Mouse (Mus musculus) stomach, postnatal 0 days (tissue): ENCODE measurements at regions not wholly inside any gene's neighbourhood (a gene's known extent, or its start where the extent isn't known, plus 50 kb on each side); places are given as distances from the start of the nearest gene placed in this dataset.

ENCODE experiments used
- ATAC-seq: fragments of 200-750 bp; cut with Nextera tagmentation; 2 replicates; pipeline ENCODE4 v1.8.0; 2017; ENCODE audit not compliant: low FRiP score, low TSS enrichment
- DNase-seq: peaks from one replicate; pipeline ENCODE4 v3.0.0-alpha.2; 2016; ENCODE audit warnings: low spot score
- H3K27ac ChIP-seq: fragments of 300-500 bp; sonication (generic); replicated peaks from 2 replicates; pipeline ENCODE4 v1.5.1; 2014; ENCODE audit warnings: mild to moderate bottlenecking, control low read depth
- H3K27me3 ChIP-seq: fragments of 300-500 bp; sonication (generic); 2 replicates; pipeline ENCODE4 v1.6.1; 2014; ENCODE audit warnings: low read length; ENCODE audit not compliant: control insufficient read depth, insufficient read depth
- H3K36me3 ChIP-seq: fragments of 300-500 bp; sonication (generic); 2 replicates; pipeline ENCODE4 v1.6.1; 2014; ENCODE audit warnings: low read length, mixed read lengths; ENCODE audit not compliant: control insufficient read depth, insufficient read depth
- H3K4me1 ChIP-seq: fragments of 300-500 bp; sonication (generic); replicated peaks from 2 replicates; pipeline ENCODE4 v1.6.1; 2014; ENCODE audit warnings: antibody characterized with exemption; ENCODE audit not compliant: control insufficient read depth, insufficient read depth
- H3K4me2 ChIP-seq: fragments of 300-500 bp; sonication (generic); replicated peaks from 2 replicates; pipeline ENCODE4 v1.6.1; 2014; ENCODE audit warnings: low read depth, mild to moderate bottlenecking, control low read depth, moderate library complexity
- H3K4me3 ChIP-seq: fragments of 300-500 bp; sonication (generic); 2 replicates; pipeline ENCODE4 v1.5.1; 2014; ENCODE audit warnings: low read depth, low read length, control low read depth
- H3K9ac ChIP-seq: fragments of 300-500 bp; sonication (generic); 2 replicates; pipeline ENCODE4 v1.6.1; 2014; ENCODE audit warnings: mild to moderate bottlenecking, low read length, control low read depth, mixed read lengths
- H3K9me3 ChIP-seq: fragments of 300-500 bp; sonication (generic); 2 replicates; pipeline ENCODE4 v1.6.1; 2016; ENCODE audit warnings: low read length; ENCODE audit not compliant: control insufficient read depth
- CTCF ChIP-seq: IDR thresholded peaks from 2 replicates; pipeline ENCODE4 v1.5.1; 2016; ENCODE audit warnings: antibody characterized with exemption, low read depth, mild to moderate bottlenecking, moderate library complexity
- EP300 ChIP-seq: optimal IDR thresholded peaks from 2 replicates; pipeline ENCODE3; 2016; ENCODE audit warnings: antibody characterized with exemption
- WGBS: fragments of 180-500 bp; shearing (Covaris S2); extraction: QIAGEN DNeasy Blood & Tissue Kit; methylation state at CpG from one replicate; pipeline ENCODE4 v1.1.7; 2014; 5-methylcytosine and 5-hydroxymethylcytosine counted together

- Histone ChIP-seq H3K9ac (no peak overlapping the region), H3K27ac (no peak overlapping the region), H3K27me3 (no peaks in the 10 kb centered on the region), H3K9me3 (no peaks in the 10 kb centered on the region), H3K4me1 (no peaks in the 10 kb centered on the region), H3K36me3 (no peaks in the 10 kb centered on the region), H3K4me3 (no peak overlapping the region), H3K4me2 (no peak overlapping the region)
- 78% methylated on average over 10 of the region's 10 CpGs for WGBS
- no peak for ATAC-seq
- no peak for TF ChIP-seq CTCF
- TF ChIP-seq EP300 = no peak
- DNase-seq = no peak
Observed at GRCm38 (mm10) chr10:43634371-43635080, 56.4 kb downstream of the Cd24a start.

DNA sequence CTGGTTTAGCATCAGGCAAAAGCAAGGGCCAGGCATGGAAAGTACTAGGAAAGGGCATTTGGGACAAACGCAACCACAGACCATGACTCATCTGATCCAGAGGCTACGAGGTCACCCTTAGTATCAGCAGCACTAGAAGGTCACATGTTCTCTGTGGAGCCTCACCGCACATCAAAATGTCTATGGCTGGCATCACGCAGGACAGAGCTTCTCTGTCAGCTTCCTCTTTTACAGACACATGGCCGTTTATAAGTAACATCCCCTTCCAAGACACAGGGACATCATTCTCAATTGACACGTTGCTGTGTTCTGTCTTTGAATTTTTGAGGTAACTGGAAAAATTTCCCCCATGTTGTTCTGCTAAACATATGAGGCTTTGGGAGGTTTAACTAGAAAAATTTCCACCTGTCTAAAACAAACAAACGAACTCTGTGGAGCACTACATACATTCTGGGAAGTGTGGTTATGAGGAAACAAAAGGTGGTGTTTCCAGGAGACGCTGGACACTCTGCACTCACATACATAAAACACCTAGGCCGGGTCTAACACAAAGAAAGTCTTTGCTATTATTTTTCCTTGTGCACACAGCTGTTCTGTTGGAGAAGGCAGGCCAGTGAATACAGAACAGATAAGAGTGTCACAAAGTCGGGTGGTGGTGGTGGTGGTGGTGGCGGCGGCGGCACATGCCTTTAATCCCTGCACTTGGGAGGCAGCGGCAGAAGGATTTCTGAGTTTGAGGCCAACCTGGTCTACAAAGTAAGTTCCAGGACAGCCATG, 63.3 kb downstream of the Cd24a start:
- no peaks in the 10 kb centered on the region for H3K4me1 ChIP-seq
- H3K27ac ChIP-seq = no peak overlapping the region
- no peak overlapping the region for H3K9ac ChIP-seq
- no peak overlapping the region for H3K4me3 ChIP-seq
- peak; percentile 81 for ATAC-seq
- 53% methylated on average over 14 of the region's 14 CpGs for WGBS
- H3K36me3 ChIP-seq = no peaks in the 10 kb centered on the region
- H3K27me3 ChIP-seq = no peaks in the 10 kb centered on the region
- H3K9me3 ChIP-seq = no peaks in the 10 kb centered on the region
- DNase-seq = peak; percentile 53
- no peak overlapping the region for H3K4me2 ChIP-seq
- no peak for TF ChIP-seq EP300
- no peak for TF ChIP-seq CTCF

GRCm38 (mm10) chr10:43646326-43646725, 68.2 kb downstream of the Cd24a start:
- no peak for TF ChIP-seq CTCF
- no peak for TF ChIP-seq EP300

DNA sequence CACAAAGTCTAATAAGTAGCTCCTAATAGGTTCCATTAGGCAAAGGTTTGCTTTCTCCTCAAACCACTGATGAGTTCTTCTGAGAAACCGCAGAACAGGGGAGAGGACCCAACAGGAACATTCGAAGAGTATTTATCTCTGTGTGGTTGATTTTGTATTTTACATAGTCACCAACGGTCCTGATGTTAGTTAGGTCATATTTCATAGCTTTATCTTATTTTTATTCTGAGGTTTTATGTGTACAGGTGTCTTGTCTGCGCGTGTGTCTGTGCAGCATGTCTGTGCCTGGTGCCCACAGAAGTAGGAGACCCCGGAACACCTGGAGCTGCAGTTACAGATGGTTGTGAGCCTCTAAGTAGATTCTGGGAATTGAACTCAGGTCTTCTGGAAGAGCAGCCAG, 68.9 kb downstream of the Cd24a start:
- Histone ChIP-seq H3K36me3 (no peaks in the 10 kb centered on the region), H3K9ac (no peak overlapping the region), H3K4me3 (no peak overlapping the region), H3K27ac (no peak overlapping the region), H3K4me2 (no peak overlapping the region), H3K4me1 (no peaks in the 10 kb centered on the region), H3K9me3 (no peaks in the 10 kb centered on the region), H3K27me3 (no peaks in the 10 kb centered on the region)
- DNase-seq (no peak), ATAC-seq (no peak)
- TF ChIP-seq CTCF (no peak), EP300 (no peak)
- WGBS = 87% methylated on average over 6 of the region's 6 CpGs

More at GRCm38 (mm10) chr10:43646326-43646725, 68.2 kb downstream of the Cd24a start:
- H3K36me3 ChIP-seq = no peaks in the 10 kb centered on the region
- no peak overlapping the region for H3K4me3 ChIP-seq
- H3K27ac ChIP-seq = no peak overlapping the region
- no peak for DNase-seq
- 74% methylated on average over 4 of the region's 4 CpGs for WGBS
- H3K9me3 ChIP-seq = no peaks in the 10 kb centered on the region
- H3K4me1 ChIP-seq = no peaks in the 10 kb centered on the region
- H3K4me2 ChIP-seq = no peak overlapping the region
- H3K9ac ChIP-seq = no peak overlapping the region
- ATAC-seq = no peak
- H3K27me3 ChIP-seq = no peaks in the 10 kb centered on the region

- H3K27me3 ChIP-seq = no peaks in the 10 kb centered on the region
- 71% methylated on average over 5 of the region's 5 CpGs for WGBS
Observed at GRCm38 (mm10) chr10:43648186-43648585, 70.1 kb downstream of the Cd24a start.

More at GRCm38 (mm10) chr10:43648186-43648585, 70.1 kb downstream of the Cd24a start:
- no peak overlapping the region for H3K9ac ChIP-seq
- TF ChIP-seq EP300 = no peak
- TF ChIP-seq CTCF = no peak
- H3K27ac ChIP-seq = no peak overlapping the region
- no peak overlapping the region for H3K4me3 ChIP-seq
- DNase-seq (no peak), ATAC-seq (no peak)
- H3K4me2 ChIP-seq = no peak overlapping the region
- H3K4me1 ChIP-seq = no peaks in the 10 kb centered on the region
- H3K36me3 ChIP-seq = no peaks in the 10 kb centered on the region
- no peaks in the 10 kb centered on the region for H3K9me3 ChIP-seq
